Comparison of ENCODE assay signal across 33 mouse cellular contexts in the genomic region with DNA sequence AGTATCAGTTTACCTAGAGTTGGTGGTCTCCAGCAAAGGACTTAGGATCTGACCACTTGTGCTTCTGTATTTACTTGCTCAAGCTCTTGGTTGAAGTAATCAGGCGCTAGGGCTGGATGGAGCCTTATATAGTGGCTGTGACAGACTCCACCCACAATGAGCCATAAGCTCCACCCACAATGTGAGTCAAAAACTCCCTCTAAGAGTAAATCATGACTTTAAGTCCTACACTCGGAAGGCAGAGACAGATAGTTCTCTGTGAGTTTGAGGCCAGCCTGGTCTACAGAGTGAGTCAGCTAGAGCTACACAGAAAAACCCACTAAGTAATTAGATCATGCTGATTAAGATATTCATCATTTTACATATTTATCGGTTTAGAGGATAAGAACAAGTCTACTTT. TPM values are rescaled to one million over a fixed set of nuclear protein-coding genes. Genes with fewer than 3 reads are reported as not detected.
"Had no signal": no experiment of that assay in that cellular context is flagged by ENCODE, and none has a peak within 500 bp of the region (broad histone marks: within the 10 kb centered on the region; RNA-seq: fewer than 3 reads in every experiment).

A gene (minus strand): TSS at position 101 of the 400 bp plus-strand sequence.

- H3K4me3 ChIP-seq: embryonic facial prominence, embryonic 10.5 days; embryonic facial prominence, embryonic 12.5 days; embryonic facial prominence, embryonic 13.5 days; embryonic facial prominence, embryonic 15.5 days; erythroblast, embryonic 14.5 days; forebrain, embryonic 12.5 days; forebrain, embryonic 13.5 days; forebrain, embryonic 15.5 days; gastrocnemius, adult 2 months; heart, adult 2 months; heart, embryonic 10.5 days had no signal

- DNase-seq: cerebellum, adult 9-10 months; cerebellum, adult 9-11 months; cerebellum, postnatal 10 days; cerebellum, postnatal 14 days; cerebellum, postnatal 25 days; cerebellum, postnatal 36 days; embryo, embryonic 11 days; forebrain, postnatal 0 days; gastrocnemius, adult 2 months; gastrocnemius, postnatal 10 days; gastrocnemius, postnatal 14 days; gastrocnemius, postnatal 25 days; gastrocnemius, postnatal 36 days; heart, adult 11 months; heart, adult 18-20 months; heart, adult 2 months had no signal

- H3K27me3 ChIP-seq: embryonic facial prominence, embryonic 12.5 days; embryonic facial prominence, embryonic 13.5 days; embryonic facial prominence, embryonic 15.5 days; forebrain, embryonic 12.5 days; forebrain, embryonic 13.5 days; forebrain, embryonic 15.5 days had no signal

- H3K36me3 ChIP-seq: embryonic facial prominence, embryonic 10.5 days; embryonic facial prominence, embryonic 12.5 days; embryonic facial prominence, embryonic 13.5 days; embryonic facial prominence, embryonic 15.5 days; forebrain, embryonic 12.5 days; forebrain, embryonic 15.5 days; heart, embryonic 10.5 days had no signal

- H3K4me1 ChIP-seq: embryonic facial prominence, embryonic 15.5 days; forebrain, embryonic 12.5 days; forebrain, embryonic 13.5 days; forebrain, embryonic 15.5 days; heart, embryonic 10.5 days had no signal

- H3K9me3 ChIP-seq: forebrain, embryonic 15.5 days; heart, embryonic 10.5 days had no signal

- H3K27ac ChIP-seq: embryonic facial prominence, embryonic 10.5 days; forebrain, embryonic 12.5 days; forebrain, embryonic 13.5 days; forebrain, embryonic 15.5 days; gastrocnemius, adult 2 months; heart, adult 2 months; heart, embryonic 10.5 days had no signal

RNA-seq across cellular contexts. Expression of the gene that starts here (rescaled TPM):
- polyA plus RNA-seq: cortical plate, adult 2 months; embryonic facial prominence, embryonic 10.5 days; embryonic facial prominence, embryonic 11.5 days; embryonic facial prominence, embryonic 12.5 days; embryonic facial prominence, embryonic 13.5 days; embryonic facial prominence, embryonic 14.5 days; embryonic facial prominence, embryonic 15.5 days; erythroblast, embryonic 14.5 days; forebrain, embryonic 11.5 days; forebrain, embryonic 12.5 days; forebrain, embryonic 13.5 days; forebrain, embryonic 14.5 days; forebrain, embryonic 15.5 days; forebrain, embryonic 16.5 days; forebrain, postnatal 0 days; frontal cortex, adult 2 months; gonadal fat pad, adult 2 months; heart, adult 2 months; heart, embryonic 10.5 days had no signal
